Mouse (Mus musculus) ES-E14 (cell line): ENCODE results near the gene Dock2.

Experiments
- HCFC1 ChIP-seq: IDR thresholded peaks from 2 replicates; pipeline ENCODE4 v1.6.1; 2012; ENCODE audit warnings: low read length, inconsistent platforms, borderline replicate concordance; ENCODE audit not compliant: insufficient read depth
- ZC3H11A ChIP-seq: IDR thresholded peaks from 2 replicates; pipeline ENCODE4 v1.6.1; 2012; ENCODE audit warnings: low read depth, mild to moderate bottlenecking, inconsistent platforms, low read length, borderline replicate concordance
- ZNF384 ChIP-seq: IDR thresholded peaks from 2 replicates; pipeline ENCODE4 v1.6.1; 2012; ENCODE audit warnings: low read depth, low read length, inconsistent platforms

GRCm38 (mm10) chr11:34383501-34383900, 400.2 kb downstream of the Dock2 start:
- no peak for TF ChIP-seq ZC3H11A
- TF ChIP-seq ZNF384 = no peak
- TF ChIP-seq HCFC1 = no peak
